In genomic region chr2:76216146-76216545, GRCm38 (mm10) we compare ENCODE assay signal across 8 mouse cellular contexts.
DNase-seq lines count a peak whose midpoint lies in the region; ATAC-seq and TF ChIP-seq lines count a peak whose summit lies in the region.

No protein-coding gene starts in this region.

- H3K4me3 ChIP-seq in heart, adult 2 months = no peak overlapping the region
- no peak overlapping the region for H3K4me3 ChIP-seq in heart, embryonic 12.5 days
- no peak overlapping the region for H3K4me3 ChIP-seq in spleen, adult 2 months (ENCODE audit: extremely low read depth, insufficient read depth, insufficient read length)

- no peaks in the 10 kb centered on the region for H3K4me1 ChIP-seq in heart, adult 2 months (ENCODE audit: control insufficient read depth, insufficient read depth, low read length)
- H3K4me1 ChIP-seq in heart, embryonic 12.5 days (replicated peaks) = no peaks in the 10 kb centered on the region
- H3K4me1 ChIP-seq in spleen, adult 2 months (ENCODE audit: control insufficient read depth, insufficient read depth, insufficient read length) = no peaks in the 10 kb centered on the region

- TF ChIP-seq CTCF in heart, adult 2 months (IDR thresholded peaks at IDR 0.05) = peak; percentile 76
- peak; percentile 34; the same call in 1 of the 2 replicates for TF ChIP-seq CTCF in spleen, adult 2 months (IDR thresholded peaks at IDR 0.05; ENCODE audit: extremely low read depth, insufficient read depth, insufficient read length, insufficient replicate concordance)

- H3K79me2 ChIP-seq in heart, adult 2 months (replicated peaks; ENCODE audit: control insufficient read depth, insufficient read depth, low read length) = no peaks in the 10 kb centered on the region

- no peak for TF ChIP-seq EP300 in heart, adult 2 months (IDR thresholded peaks at IDR 0.05; ENCODE audit: insufficient read depth, low read depth, low read length)

- no peak for TF ChIP-seq POLR2A in heart, adult 2 months (IDR thresholded peaks at IDR 0.05; ENCODE audit: insufficient read depth, low read depth, low read length)
- TF ChIP-seq POLR2A in spleen, adult 2 months (IDR thresholded peaks at IDR 0.05; ENCODE audit: low read depth, low read length) = no peak

- no peaks in the 10 kb centered on the region for H3K27me3 ChIP-seq in heart, adult 2 months (ENCODE audit: control insufficient read depth, insufficient read depth, low read length)
- H3K27me3 ChIP-seq in heart, embryonic 12.5 days (replicated peaks) = no peaks in the 10 kb centered on the region
- H3K27me3 ChIP-seq in spleen, adult 2 months (ENCODE audit: control insufficient read depth, insufficient read depth, low read length) = no peaks in the 10 kb centered on the region

- ATAC-seq in heart, embryonic 12.5 days (ENCODE audit: insufficient number of reproducible peaks, low FRiP score) = no peak

- peak in 1 of 2 experiments; percentile 18 for DNase-seq in heart, adult 2 months
- peak in 1 of 2 experiments; percentile 10 for DNase-seq in spleen, adult 2 months (ENCODE audit: low read depth in 1 of 2, low spot score in 2 of 2)
- DNase-seq in spleen, adult 12 weeks (ENCODE audit: low spot score) = no peak
- peak; percentile 48 for DNase-seq in c-Kit-positive CD71-positive TER-119-positive erythroid progenitor cells, embryonic 14.5 days (ENCODE audit: low spot score)
- peak; percentile 37 to 43 for DNase-seq in kidney, postnatal 25 days
- DNase-seq in retina, postnatal 7 days (ENCODE audit: low read depth, low spot score) = peak; percentile 8
- DNase-seq in gastrocnemius, postnatal 36 days = no peak

- intact Hi-C loops in heart, adult 2 months (cut with DNase I) = no loop called here
- intact Hi-C loops in gastrocnemius, postnatal 36 days (cut with DNase I) = no loop called here

- H3K4me2 ChIP-seq in heart, embryonic 12.5 days = no peak overlapping the region

- no peaks in the 10 kb centered on the region for H3K9me3 ChIP-seq in heart, embryonic 12.5 days (replicated peaks)

- H3K36me3 ChIP-seq in heart, adult 2 months (ENCODE audit: control insufficient read depth, insufficient read depth, low read length) = no peaks in the 10 kb centered on the region
- no peaks in the 10 kb centered on the region for H3K36me3 ChIP-seq in heart, embryonic 12.5 days
- no peaks in the 10 kb centered on the region for H3K36me3 ChIP-seq in spleen, adult 2 months (ENCODE audit: control insufficient read depth, insufficient read depth, low read length)

- H3K9ac ChIP-seq in heart, adult 2 months (ENCODE audit: low read depth, low read length) = no peak overlapping the region
- H3K9ac ChIP-seq in heart, embryonic 12.5 days = no peak overlapping the region

- 72% methylated on average over 7 of the region's 7 CpGs for WGBS in heart, adult 2 months
- WGBS in heart, embryonic 12.5 days = 62% methylated on average over 7 of the region's 7 CpGs
- WGBS in spleen, adult 2 months = 89% methylated on average over 7 of the region's 7 CpGs

- H3K27ac ChIP-seq in heart, adult 2 months = no peak overlapping the region
- H3K27ac ChIP-seq in heart, embryonic 12.5 days (ENCODE audit: poor library complexity, severe bottlenecking) = no peak overlapping the region
- no peak overlapping the region for H3K27ac ChIP-seq in spleen, adult 2 months (ENCODE audit: insufficient read depth, low read length)

Comparison
In these comparisons a context has a peak if more than half of its experiments do, and no peak if none do; other contexts are left out.
1. DNase-seq: peak in c-Kit-positive CD71-positive TER-119-positive erythroid progenitor cells, embryonic 14.5 days (single experiment), kidney, postnatal 25 days (2 of 2) and retina, postnatal 7 days (single experiment); none in spleen, adult 12 weeks (single experiment) and gastrocnemius, postnatal 36 days (0 of 2).